Mouse (Mus musculus): ENCODE data around the gene Pacsin3. TPM values are rescaled to one million over a fixed set of nuclear protein-coding genes. Genes with fewer than 3 reads are reported as not detected.

Pacsin3 gene
- total RNA-seq, 2 experiments from 2014 or later = 102 to 119 TPM

DNA sequence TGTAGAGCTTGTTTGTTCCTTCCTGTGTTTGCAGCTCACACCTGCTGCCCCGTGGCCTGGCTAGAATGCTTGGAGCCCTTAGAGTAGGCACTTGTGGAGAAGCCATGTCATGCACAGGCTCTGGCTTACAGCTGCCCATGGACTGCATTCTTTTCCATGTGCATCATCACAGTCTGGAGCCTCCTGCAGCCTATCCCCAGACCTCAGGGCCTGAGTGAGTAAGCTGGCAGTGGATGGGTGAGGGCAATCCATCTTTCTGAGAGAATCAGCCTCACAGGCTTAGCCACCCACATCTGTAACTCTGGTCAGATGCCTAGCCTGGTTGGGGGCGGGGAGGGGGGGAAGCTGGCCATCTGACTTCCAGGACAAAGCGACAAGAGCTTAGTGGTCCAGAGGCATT lies 43.4 kb downstream of the Pacsin3 start:
- intact Hi-C loops (cut with DNase I) = no loop called here

DNA sequence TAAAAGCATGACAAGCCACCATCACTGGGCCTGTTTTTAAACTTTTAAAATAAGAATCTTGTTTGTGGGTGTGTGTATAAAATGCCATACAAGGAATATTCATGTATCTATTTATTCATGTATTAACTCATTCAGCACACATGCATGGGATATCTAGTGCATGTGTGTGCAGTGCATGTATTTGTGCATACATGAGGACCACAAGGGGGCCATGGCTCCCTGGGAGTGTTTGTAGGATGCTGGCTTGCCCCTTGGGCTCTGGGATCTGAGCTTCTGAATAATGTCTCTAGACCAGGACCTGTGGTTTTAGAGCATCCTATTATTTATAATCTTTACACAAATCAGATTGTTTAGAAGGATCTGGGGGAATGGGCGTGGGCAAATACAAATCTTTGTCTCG lies 45.0 kb downstream of the Pacsin3 start:
- intact Hi-C loops (cut with DNase I) = no loop called here
- DNase-seq = no peak

More for the DNA sequence above, 43.4 kb downstream of the Pacsin3 start:
- DNase-seq = no peak

- intact Hi-C loops (cut with DNase I) = no loop called here
- DNase-seq = no peak
These were observed 46.1 kb downstream of the Pacsin3 start for GRCm38 (mm10) chr2:91301836-91302235.

DNA sequence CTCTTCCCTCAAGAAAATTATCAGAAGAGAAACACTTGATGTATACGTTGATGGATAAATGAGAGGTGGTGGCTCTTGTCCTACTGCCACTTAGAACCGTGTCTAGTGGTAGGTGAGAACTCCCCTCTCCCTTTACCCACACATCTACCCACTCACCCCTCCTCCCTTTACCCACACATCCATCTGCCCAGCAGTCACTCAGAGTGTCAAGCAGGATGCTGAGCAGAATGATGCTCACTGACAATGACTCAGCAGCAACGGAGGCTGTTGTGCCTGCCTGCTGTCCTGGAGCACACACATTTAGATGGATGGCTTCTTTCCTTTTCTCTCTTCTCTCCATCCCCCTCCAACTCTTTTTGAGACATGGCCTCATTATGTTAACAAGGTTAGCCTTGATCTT lies 47.1 kb downstream of the Pacsin3 start:
- no peak for DNase-seq
- intact Hi-C loops (cut with DNase I) = no loop called here

DNA sequence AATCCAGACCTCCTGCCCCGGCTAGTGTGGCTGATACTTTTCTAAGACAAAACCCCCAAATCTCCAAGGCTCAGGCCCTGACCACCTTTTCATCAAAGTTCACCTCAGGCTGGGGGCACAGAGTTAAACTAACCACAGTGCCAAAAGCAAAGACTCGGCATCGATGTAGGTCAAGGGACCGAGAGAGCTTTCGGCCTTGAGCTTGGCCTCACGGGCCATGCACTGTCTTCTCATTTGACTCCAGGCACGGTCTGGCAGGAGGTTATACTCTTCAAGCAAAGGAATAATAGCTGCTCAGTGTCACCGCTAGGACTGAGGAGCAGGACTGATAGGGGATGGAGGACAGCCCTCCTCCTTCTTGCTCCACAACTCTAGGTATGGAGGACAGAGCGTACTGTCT lies 50.2 kb downstream of the Pacsin3 start:
- intact Hi-C loops (cut with DNase I) = no loop called here
- DNase-seq = no peak

GRCm38 (mm10) chr2:91306589-91306988 lies 50.8 kb downstream of the Pacsin3 start:
- DNase-seq = no peak
- intact Hi-C loops (cut with DNase I) = no loop called here

DNA sequence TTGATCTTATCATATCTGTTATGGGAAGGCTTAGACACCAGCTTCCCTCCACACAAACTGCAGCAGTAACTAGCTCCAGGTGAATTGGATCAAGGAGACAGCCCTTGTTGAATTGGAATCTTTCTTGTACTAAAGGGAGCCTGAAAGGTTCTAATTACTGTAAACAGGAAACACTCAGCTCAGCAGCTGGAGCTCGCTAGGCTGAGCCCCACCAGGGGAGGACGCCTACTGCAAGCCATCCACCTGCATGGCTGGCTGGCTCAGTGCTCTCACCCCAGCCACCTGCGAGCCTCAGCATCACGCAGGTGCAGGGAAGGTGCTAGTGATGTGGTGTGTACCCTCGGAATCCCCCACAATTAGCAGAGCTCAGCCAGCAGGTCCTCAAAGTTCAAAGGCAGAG lies 52.9 kb downstream of the Pacsin3 start:
- intact Hi-C loops (cut with DNase I) = no loop called here
- DNase-seq = no peak

GRCm38 (mm10) chr2:91309546-91309945 lies 53.8 kb downstream of the Pacsin3 start:
- DNase-seq = no peak
- intact Hi-C loops (cut with DNase I) = no loop called here

- intact Hi-C loops (cut with DNase I) = no loop called here
- no peak for DNase-seq
These were observed 57.0 kb downstream of the Pacsin3 start for GRCm38 (mm10) chr2:91312578-91313311.

DNA sequence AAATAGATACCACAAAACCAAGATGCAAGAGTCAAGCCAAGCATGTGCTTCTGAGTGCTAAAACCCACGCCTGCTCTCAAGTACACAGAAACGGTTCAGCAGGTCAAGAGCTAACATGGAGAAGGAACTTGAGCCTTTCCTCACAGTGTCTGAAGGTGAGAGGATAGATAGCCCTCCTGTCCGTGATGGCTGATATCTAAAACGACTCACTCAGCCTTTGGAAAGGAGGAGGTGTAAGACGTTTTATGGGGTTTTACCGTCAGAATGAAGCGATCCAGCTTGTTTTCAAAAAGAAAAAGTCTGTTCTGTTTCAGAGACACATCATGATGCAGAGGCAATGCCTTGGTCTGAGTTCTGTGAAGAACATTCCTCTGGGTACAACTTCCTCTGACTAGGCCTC lies 58.4 kb downstream of the Pacsin3 start:
- no peak for DNase-seq
- intact Hi-C loops (cut with DNase I) = no loop called here

Other genes with a start within 250 kb of the Pacsin3 start
- gene Rapsn, start 220.3 kb upstream of the Pacsin3 start, total RNA-seq (2021) = 10 to 100 TPM; 15.4 to 19.8 TPM
- 100 to 1,000 TPM; 221 to 245 TPM for gene Psmc3, start 201.9 kb upstream of the Pacsin3 start, total RNA-seq (2021)
- 10 to 100 TPM; 27.7 to 31.9 TPM for gene Slc39a13, start 185.5 kb upstream of the Pacsin3 start, total RNA-seq (2021)
- gene Spi1, start 173.6 kb upstream of the Pacsin3 start, total RNA-seq (2021) = 1 to 10 TPM; 2.3 to 3.0 TPM
- 1,000 to 10,000 TPM; 1,924 to 2,166 TPM for gene Mybpc3, start 137.8 kb upstream of the Pacsin3 start, total RNA-seq (2021)
- 1 to 10 TPM; 5.2 to 6.3 TPM for gene Madd, start 72.1 kb upstream of the Pacsin3 start, total RNA-seq (2021)
- 1 to 10 TPM; 3.9 to 7.6 TPM for gene Nr1h3, start 53.1 kb upstream of the Pacsin3 start, total RNA-seq (2021)
- gene Acp2, start 53.1 kb upstream of the Pacsin3 start, total RNA-seq (2021) = 10 to 100 TPM; 19.1 to 23.8 TPM
- gene Ddb2, start 19.0 kb upstream of the Pacsin3 start, total RNA-seq (2021) = 1 to 10 TPM; 5.4 to 6.7 TPM
- 10 to 100 TPM; 64.2 to 64.5 TPM for gene Arfgap2, start 9.0 kb downstream of the Pacsin3 start, total RNA-seq (2021)
- 10 to 100 TPM in 1 of 2 experiments, 1 to 10 TPM in 1; 9.5 to 12.9 TPM for gene 1110051M20Rik, start 188.8 kb downstream of the Pacsin3 start, total RNA-seq (2021)
- gene Lrp4, start 201.6 kb downstream of the Pacsin3 start, total RNA-seq (2021) = 10 to 100 TPM; 11.4 to 13.3 TPM